Mouse (Mus musculus): ENCODE measurements around the gene Reg4. TPM values are rescaled to one million over a fixed set of nuclear protein-coding genes. Genes with fewer than 3 reads are reported as not detected.

Reg4 gene
- polyA plus RNA-seq, 1 experiment from 2014 or later = not detected

DNA sequence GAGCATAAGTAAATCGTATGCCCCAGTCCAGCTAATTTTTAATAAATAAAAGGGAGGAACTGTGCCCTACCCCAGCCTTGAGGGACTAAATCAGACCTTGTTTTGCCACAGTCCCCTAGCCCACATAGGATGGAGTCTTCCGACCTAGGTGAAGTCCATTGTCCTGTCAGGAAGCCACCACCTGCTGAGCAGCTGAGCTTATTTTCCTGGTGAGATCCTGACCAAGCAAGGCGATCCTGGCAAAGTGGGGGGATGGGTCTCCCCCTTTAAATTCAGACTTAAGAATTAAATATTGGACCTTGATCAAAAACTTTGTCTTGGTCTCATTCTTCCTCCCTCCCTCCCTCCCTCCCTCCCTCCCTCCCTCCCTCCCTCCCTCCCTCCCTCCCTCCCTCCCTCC is 5.7 kb upstream of the Reg4 start:
- Histone ChIP-seq H3K36me3 (no peaks in the 10 kb centered on the region), H3K9me3 (no peaks in the 10 kb centered on the region), H3K4me1 (no peaks in the 10 kb centered on the region), H3K4me3 (no peak overlapping the region), H3K27me3 (no peaks in the 10 kb centered on the region), H3K27ac (no peak overlapping the region), H3K9ac (no peak overlapping the region), H3K4me2 (replicated peaks) (no peak overlapping the region)
- no peak for ATAC-seq (ENCODE audit: low FRiP score, low read depth)
- 73% methylated on average over 3 of the region's 3 CpGs for WGBS

DNA sequence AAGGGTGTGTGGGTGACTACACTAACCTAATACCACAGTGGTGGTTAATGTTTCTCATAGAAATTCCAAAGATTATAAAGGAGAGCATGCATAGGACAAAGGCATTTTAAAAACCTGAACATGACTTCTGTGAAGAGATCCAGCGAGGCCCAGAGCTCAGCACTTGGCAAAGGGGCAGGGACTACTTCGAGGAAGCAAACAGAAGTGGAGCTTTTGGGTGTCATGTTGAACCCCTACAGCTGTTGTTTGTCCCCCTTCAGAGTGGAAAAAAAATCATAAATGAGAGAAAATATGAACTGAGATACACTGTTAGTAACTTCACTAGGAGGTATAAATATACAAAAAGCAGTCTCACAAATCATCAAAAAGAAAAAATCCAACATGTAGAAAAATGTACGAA is 1.3 kb downstream of the Reg4 start:
- no peak overlapping the region for H3K4me3 ChIP-seq
- H3K36me3 ChIP-seq = no peaks in the 10 kb centered on the region
- H3K9ac ChIP-seq = no peak overlapping the region
- 0 out of 2 replicates have a peak, but pooled peaks cover 4% of the 10 kb centered on the region for H3K27me3 ChIP-seq
- WGBS = 83% methylated on average over 3 of the region's 3 CpGs
- no peak overlapping the region for H3K27ac ChIP-seq
- ATAC-seq (ENCODE audit: low FRiP score, low read depth) = no peak
- no peaks in the 10 kb centered on the region for H3K9me3 ChIP-seq
- peaks cover 3% of the 10 kb centered on the region; the same call in 1 of the 2 replicates for H3K4me1 ChIP-seq
- H3K4me2 ChIP-seq (replicated peaks) = no peak overlapping the region

DNA sequence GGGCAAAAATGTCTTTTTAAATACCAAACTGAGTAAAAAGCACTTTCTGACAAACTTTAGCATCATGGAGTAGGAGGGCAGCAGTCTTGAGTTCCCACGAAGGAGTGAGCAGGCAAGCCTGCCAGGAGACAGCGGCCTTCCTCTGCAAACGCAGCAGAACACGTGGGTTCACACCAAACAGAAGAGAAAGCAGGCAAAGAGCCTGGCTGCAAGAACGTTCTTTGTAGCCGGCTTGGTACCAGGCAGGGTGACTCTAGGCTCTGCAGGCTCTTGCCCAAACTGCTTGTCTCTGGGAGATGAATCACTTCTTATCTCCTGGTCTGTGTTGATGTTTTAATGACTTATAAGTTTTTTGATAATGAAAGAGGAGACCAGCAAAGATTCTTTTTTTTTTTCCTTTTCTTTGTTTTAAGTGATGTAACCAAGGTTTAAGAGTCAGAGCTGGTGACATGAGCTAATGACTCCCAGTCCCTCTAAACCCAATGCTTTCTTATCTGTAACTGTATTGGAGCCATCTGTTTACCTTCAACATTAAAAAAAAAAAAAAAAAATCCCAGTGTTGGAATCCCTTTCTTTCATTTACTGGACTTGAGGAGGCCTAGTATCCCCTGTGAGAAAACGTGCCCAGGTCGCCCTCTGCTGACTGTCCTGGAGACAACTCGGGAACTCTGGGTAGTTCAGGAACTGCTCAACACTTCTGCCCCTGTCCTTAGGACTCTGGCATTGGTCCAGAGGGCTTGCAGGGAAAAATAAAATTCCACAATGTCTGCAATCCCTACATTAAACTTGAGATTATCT is 2.0 kb downstream of the Reg4 start:
- 6% methylated on average over 9 of the region's 9 CpGs for WGBS
- ATAC-seq (ENCODE audit: low FRiP score, low read depth) = peak; percentile 83
- no peaks in the 10 kb centered on the region for H3K36me3 ChIP-seq

DNA sequence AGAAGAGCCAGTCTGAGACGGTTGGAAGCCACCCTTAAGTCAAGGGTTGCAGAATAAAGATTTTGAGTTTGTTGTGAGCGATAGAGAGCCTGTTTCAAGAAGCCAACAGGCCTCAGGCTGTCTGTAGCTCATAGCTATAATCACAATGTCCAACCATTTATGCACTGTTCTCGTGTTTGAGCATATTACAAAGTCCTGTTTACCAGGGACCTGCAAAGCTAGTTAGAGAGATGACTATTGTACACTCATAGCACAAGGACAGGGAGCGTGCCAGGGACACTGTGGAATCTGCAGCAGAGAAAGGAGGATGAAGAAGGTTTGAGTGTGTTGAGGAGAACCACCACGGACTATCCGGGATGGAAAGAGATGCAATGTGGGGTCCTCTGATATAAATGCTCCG is 3.0 kb downstream of the Reg4 start:
- 89% methylated on average over 7 of the region's 7 CpGs for WGBS
- H3K36me3 ChIP-seq = no peaks in the 10 kb centered on the region
- no peak for ATAC-seq (ENCODE audit: low FRiP score, low read depth)

More for the DNA sequence above, 2.0 kb downstream of the Reg4 start:
- H3K9ac ChIP-seq = no peak overlapping the region
- H3K4me1 ChIP-seq = peaks cover 3% of the 10 kb centered on the region; the same call in 1 of the 2 replicates
- 0 out of 2 replicates have a peak, but pooled peaks cover 4% of the 10 kb centered on the region for H3K27me3 ChIP-seq
- no peak overlapping the region for H3K4me2 ChIP-seq (replicated peaks)
- no peaks in the 10 kb centered on the region for H3K9me3 ChIP-seq
- no peak overlapping the region for H3K4me3 ChIP-seq
- no peak overlapping the region for H3K27ac ChIP-seq

DNA sequence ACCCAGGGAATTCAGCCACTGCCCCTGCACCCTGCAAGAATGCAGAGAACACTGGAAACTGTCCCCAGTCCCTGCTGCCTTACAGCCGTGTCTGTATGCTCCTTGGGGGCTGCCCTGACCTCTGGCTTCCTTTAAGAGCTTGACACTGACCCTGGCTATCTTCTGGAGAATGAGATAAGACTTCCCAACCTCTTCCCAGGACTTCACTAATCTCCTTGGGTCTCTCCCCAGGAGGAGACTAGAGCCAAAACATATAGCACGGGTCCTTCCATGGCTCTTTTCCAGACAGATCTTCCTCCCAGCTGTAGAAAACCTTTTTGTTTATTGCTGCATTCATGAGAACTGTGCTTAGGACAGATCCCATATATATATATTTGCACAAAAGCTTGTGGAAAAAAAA is 3.8 kb downstream of the Reg4 start:
- Histone ChIP-seq H3K36me3 (no peaks in the 10 kb centered on the region), H3K9ac (0 out of 2 replicates have a peak overlapping the region, but pooled peaks have one; percentile 35), H3K4me2 (replicated peaks) (no peak overlapping the region), H3K4me3 (no peak overlapping the region), H3K4me1 (peaks cover 3% of the 10 kb centered on the region; the same call in 1 of the 2 replicates), H3K9me3 (no peaks in the 10 kb centered on the region), H3K27me3 (0 out of 2 replicates have a peak, but pooled peaks cover 4% of the 10 kb centered on the region), H3K27ac (no peak overlapping the region)
- 55% methylated on average over 2 of the region's 2 CpGs for WGBS
- no peak for ATAC-seq (ENCODE audit: low FRiP score, low read depth)

More for the DNA sequence above, 3.0 kb downstream of the Reg4 start:
- H3K4me1 ChIP-seq = peaks cover 3% of the 10 kb centered on the region; the same call in 1 of the 2 replicates
- no peak overlapping the region for H3K4me2 ChIP-seq (replicated peaks)
- H3K27ac ChIP-seq = no peak overlapping the region
- H3K27me3 ChIP-seq = 0 out of 2 replicates have a peak, but pooled peaks cover 4% of the 10 kb centered on the region
- no peak overlapping the region for H3K9ac ChIP-seq
- H3K4me3 ChIP-seq = no peak overlapping the region
- H3K9me3 ChIP-seq = no peaks in the 10 kb centered on the region

DNA sequence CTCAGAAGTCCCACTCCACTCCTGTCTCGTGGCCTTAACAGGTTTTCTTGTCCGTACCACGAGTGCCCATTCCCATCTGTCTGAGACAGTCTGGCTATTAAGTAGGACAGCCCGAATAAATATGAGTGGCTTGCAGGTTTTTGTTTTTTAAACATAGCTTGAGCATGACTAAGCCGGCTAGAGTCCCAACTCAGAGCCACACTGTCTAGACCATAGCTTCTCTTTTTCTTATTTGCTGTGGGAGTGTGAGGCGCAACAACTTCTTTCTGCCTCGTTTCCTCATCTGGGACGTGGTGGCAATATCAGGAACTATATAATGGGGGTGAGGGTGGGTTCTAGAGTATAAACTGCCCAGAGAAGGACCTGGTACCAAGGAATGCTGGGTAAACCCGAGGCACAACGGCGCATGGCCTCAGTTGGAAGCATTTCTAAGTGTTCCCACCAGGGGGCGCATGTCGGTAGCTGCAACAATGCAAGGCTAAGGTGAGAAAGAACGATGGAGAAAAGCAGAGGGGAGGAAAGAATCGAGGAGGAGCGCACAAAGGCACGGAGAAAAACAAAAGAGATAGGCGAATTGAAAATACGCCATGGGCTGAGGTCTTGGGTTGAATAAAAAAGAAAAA is 5.1 kb downstream of the Reg4 start:
- Histone ChIP-seq H3K36me3 (no peaks in the 10 kb centered on the region), H3K27ac (no peak overlapping the region), H3K9me3 (no peaks in the 10 kb centered on the region), H3K9ac (no peak overlapping the region), H3K27me3 (0 out of 2 replicates have a peak, but pooled peaks cover 4% of the 10 kb centered on the region), H3K4me2 (replicated peaks) (no peak overlapping the region), H3K4me3 (no peak overlapping the region), H3K4me1 (peaks cover 3% of the 10 kb centered on the region; the same call in 1 of the 2 replicates)
- no peak for ATAC-seq (ENCODE audit: low FRiP score, low read depth)
- WGBS = 36% methylated on average over 19 of the region's 19 CpGs

DNA sequence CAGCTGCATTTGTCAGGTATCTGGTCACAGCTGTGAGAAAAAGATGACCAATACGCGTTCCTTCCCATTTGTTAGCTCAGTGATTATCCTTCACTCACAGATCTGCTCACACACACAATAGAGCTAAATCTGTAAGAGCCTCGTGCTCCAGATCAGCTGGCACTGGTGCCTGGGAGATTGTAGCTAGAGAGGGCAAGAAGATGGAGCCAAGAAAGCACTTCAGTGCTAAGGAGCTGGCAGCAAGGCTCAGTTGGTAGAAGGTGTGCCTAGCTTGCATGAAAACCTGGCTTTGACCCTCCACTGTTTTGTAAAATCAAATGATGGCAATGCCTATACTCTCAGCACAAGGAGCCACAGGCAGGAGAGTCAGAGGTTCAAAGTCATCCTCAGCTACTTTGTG is 5.8 kb downstream of the Reg4 start:
- H3K4me1 ChIP-seq = peaks cover 3% of the 10 kb centered on the region; the same call in 1 of the 2 replicates
- H3K4me3 ChIP-seq = no peak overlapping the region
- no peaks in the 10 kb centered on the region for H3K9me3 ChIP-seq
- H3K36me3 ChIP-seq = no peaks in the 10 kb centered on the region
- H3K27me3 ChIP-seq = 0 out of 2 replicates have a peak, but pooled peaks cover 4% of the 10 kb centered on the region
- H3K9ac ChIP-seq = no peak overlapping the region
- no peak for ATAC-seq (ENCODE audit: low FRiP score, low read depth)
- H3K27ac ChIP-seq = no peak overlapping the region
- WGBS = 81% methylated on average over 3 of the region's 3 CpGs
- H3K4me2 ChIP-seq (replicated peaks) = no peak overlapping the region

DNA sequence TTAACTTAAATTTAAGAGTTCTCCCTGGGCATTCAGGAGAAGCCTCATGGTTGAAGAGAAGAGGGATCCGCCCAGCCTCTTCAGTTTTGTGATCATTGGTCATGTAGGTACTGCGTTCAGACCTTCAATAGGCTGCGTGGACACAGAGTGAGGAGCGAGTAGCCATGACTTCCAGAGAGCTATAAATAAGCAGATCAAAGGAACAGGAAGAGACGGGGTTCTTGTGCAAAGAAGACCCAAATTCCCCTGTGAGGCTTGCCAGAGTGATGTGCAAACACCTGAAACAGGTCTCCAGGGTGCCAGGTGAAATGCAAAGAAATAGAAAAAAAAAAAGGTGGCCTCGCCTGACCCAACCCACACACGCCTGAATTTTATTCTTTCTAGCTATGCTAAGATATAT is 8.0 kb downstream of the Reg4 start:
- no peak overlapping the region for H3K4me2 ChIP-seq (replicated peaks)
- ATAC-seq (ENCODE audit: low FRiP score, low read depth) = no peak
- H3K36me3 ChIP-seq = no peaks in the 10 kb centered on the region
- H3K4me1 ChIP-seq = no peaks in the 10 kb centered on the region
- no peak overlapping the region for H3K27ac ChIP-seq
- H3K4me3 ChIP-seq = no peak overlapping the region
- WGBS = 75% methylated on average over 7 of the region's 7 CpGs
- no peaks in the 10 kb centered on the region for H3K9me3 ChIP-seq
- H3K9ac ChIP-seq = no peak overlapping the region
- 0 out of 2 replicates have a peak, but pooled peaks cover 4% of the 10 kb centered on the region for H3K27me3 ChIP-seq

DNA sequence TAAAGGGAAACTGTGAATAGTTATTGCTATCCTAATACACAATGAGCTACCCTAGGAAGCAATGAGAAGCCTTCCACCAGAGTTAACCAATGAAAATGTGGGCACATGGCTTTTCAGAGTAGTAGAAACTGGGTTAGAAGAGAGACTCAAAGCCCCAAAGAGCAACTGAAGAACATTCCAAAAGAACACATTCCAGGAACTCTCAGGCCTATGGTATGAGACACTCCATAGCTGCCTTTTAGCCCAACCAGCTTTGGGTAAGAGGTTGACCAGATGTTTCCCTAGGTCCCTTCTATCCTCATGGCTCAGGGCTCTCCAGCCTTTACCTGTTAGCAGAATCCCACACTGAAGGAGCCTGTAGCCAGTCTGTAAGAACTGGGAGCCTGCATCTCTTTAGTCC is 11.5 kb downstream of the Reg4 start:
- no peak overlapping the region for H3K9ac ChIP-seq
- no peak overlapping the region for H3K4me2 ChIP-seq (replicated peaks)
- no peaks in the 10 kb centered on the region for H3K4me1 ChIP-seq
- H3K27me3 ChIP-seq = no peaks in the 10 kb centered on the region
- no peaks in the 10 kb centered on the region for H3K9me3 ChIP-seq
- no peak overlapping the region for H3K4me3 ChIP-seq
- H3K36me3 ChIP-seq = no peaks in the 10 kb centered on the region
- ATAC-seq (ENCODE audit: low FRiP score, low read depth) = no peak
- H3K27ac ChIP-seq = no peak overlapping the region

DNA sequence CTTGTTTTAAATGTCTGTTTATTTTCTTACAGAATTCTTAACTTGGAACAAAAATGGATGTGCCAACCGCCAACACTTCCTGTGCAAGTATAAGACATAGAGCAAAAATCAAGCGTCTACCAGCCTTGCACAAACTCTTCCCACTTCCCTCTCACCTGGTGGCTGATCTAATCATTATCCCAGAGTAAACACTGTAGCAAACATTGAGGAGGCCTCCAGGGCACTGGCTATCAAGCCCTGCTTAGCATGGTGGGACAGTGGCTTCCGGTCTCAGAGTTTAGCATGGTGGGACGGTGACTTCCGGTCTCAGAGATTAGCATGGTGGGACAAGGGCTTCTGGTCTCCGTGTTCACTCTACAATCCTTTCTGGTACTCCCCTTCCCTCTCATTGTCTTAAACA is 14.3 kb downstream of the Reg4 start:
- no peak overlapping the region for H3K27ac ChIP-seq
- no peaks in the 10 kb centered on the region for H3K4me1 ChIP-seq
- H3K9me3 ChIP-seq = no peaks in the 10 kb centered on the region
- 89% methylated on average over 6 of the region's 6 CpGs for WGBS
- no peaks in the 10 kb centered on the region for H3K36me3 ChIP-seq
- H3K4me3 ChIP-seq = no peak overlapping the region
- no peaks in the 10 kb centered on the region for H3K27me3 ChIP-seq
- H3K4me2 ChIP-seq (replicated peaks) = no peak overlapping the region
- no peak overlapping the region for H3K9ac ChIP-seq
- ATAC-seq (ENCODE audit: low FRiP score, low read depth) = no peak

DNA sequence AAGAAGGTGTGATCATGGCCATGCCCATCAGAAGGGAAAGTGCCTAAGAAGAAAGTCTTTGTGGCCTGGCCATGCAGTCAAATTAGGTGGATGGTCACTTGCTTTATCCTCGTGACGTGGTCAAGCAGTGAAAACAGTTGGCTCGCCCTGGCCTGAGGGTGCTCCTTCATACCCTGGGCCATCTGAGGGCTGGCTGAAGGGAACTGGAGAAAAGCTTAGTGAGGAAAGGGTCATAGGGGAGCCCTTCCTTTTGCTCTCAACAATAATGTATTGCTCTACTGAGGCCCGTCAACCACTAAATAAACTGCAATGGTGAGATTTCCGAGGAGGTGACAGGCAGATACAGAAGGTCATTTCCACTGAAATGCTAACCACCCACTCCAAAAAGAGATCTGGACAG is 15.3 kb downstream of the Reg4 start:
- H3K9ac ChIP-seq = no peak overlapping the region
- no peaks in the 10 kb centered on the region for H3K4me1 ChIP-seq
- H3K9me3 ChIP-seq = no peaks in the 10 kb centered on the region
- no peaks in the 10 kb centered on the region for H3K36me3 ChIP-seq
- no peak overlapping the region; the same call in 1 of the 2 replicates for H3K27ac ChIP-seq
- no peaks in the 10 kb centered on the region for H3K27me3 ChIP-seq
- H3K4me2 ChIP-seq (replicated peaks) = no peak overlapping the region
- H3K4me3 ChIP-seq = no peak overlapping the region
- 67% methylated on average over 5 of the region's 5 CpGs for WGBS
- no peak for ATAC-seq (ENCODE audit: low FRiP score, low read depth)

DNA sequence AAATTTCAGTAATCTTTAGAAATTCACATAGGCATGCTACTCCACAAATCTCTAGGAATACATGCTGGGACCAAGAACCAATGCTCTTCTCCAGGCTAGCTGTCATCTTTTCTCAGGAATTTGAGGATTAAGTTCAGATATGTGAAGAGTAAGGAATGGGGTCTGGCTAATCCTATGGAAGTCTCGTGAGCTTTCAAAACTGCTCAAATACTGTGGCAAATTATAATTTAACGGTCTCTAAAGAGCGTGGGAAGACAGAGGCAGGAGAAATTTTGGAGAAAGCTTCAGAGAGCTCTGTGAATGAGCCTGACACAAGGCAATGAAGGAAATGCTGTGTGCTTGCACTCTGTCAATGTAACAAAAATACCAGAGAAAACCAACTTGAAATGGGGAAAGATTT is 16.2 kb downstream of the Reg4 start:
- Histone ChIP-seq H3K27me3 (no peaks in the 10 kb centered on the region), H3K36me3 (no peaks in the 10 kb centered on the region), H3K4me3 (no peak overlapping the region), H3K4me2 (replicated peaks) (no peak overlapping the region), H3K27ac (no peak overlapping the region), H3K4me1 (no peaks in the 10 kb centered on the region), H3K9ac (no peak overlapping the region), H3K9me3 (no peaks in the 10 kb centered on the region)
- WGBS = 81% methylated on average over 3 of the region's 3 CpGs
- no peak for ATAC-seq (ENCODE audit: low FRiP score, low read depth)

All from limb, embryonic 13.5 days (tissue).